Mouse (Mus musculus): ENCODE measurements at regions not wholly inside any gene's neighbourhood (a gene's known extent, or its start where the extent isn't known, plus 50 kb on each side); places are given as distances from the start of the nearest gene placed in this dataset.

GRCm38 (mm10) chr16:9273751-9274300 lies 443.9 kb downstream of the 1810013L24Rik start:
- no peak for TF ChIP-seq CTCF (IDR thresholded peaks at IDR 0.05; ENCODE audit: low read depth)
- Histone ChIP-seq H3K9me3 (ENCODE audit: control insufficient read depth) (no peaks in the 10 kb centered on the region), H3K36me3 (ENCODE audit: control insufficient read depth, insufficient read depth) (no peaks in the 10 kb centered on the region), H3K4me3 (ENCODE audit: low read depth, low read length) (no peak overlapping the region), H3K27me3 (replicated peaks; ENCODE audit: control insufficient read depth, insufficient read depth, low read length) (no peaks in the 10 kb centered on the region), H3K27ac (ENCODE audit: low read depth, low read length) (no peak overlapping the region), H3K4me2 (replicated peaks; ENCODE audit: low read depth) (no peak overlapping the region), H3K9ac (ENCODE audit: low read depth, low read length) (no peak overlapping the region), H3K4me1 (replicated peaks; ENCODE audit: control insufficient read depth, insufficient read depth, low read length) (no peaks in the 10 kb centered on the region)
- ATAC-seq, result no peak
- WGBS, result 66% methylated on average over 6 of the region's 6 CpGs

- TF ChIP-seq CTCF (IDR thresholded peaks at IDR 0.05; ENCODE audit: low read depth), result no peak
- Histone ChIP-seq H3K4me1 (replicated peaks; ENCODE audit: control insufficient read depth, insufficient read depth, low read length) (no peaks in the 10 kb centered on the region), H3K27ac (ENCODE audit: low read depth, low read length) (no peak overlapping the region), H3K9ac (ENCODE audit: low read depth, low read length) (no peak overlapping the region), H3K4me3 (ENCODE audit: low read depth, low read length) (no peak overlapping the region), H3K9me3 (ENCODE audit: control insufficient read depth) (no peaks in the 10 kb centered on the region), H3K36me3 (ENCODE audit: control insufficient read depth, insufficient read depth) (no peaks in the 10 kb centered on the region), H3K4me2 (replicated peaks; ENCODE audit: low read depth) (no peak overlapping the region), H3K27me3 (replicated peaks; ENCODE audit: control insufficient read depth, insufficient read depth, low read length) (no peaks in the 10 kb centered on the region)
- ATAC-seq, result no peak
- WGBS, result 66% methylated on average over 7 of the region's 7 CpGs
These were observed 444.7 kb downstream of the 1810013L24Rik start for GRCm38 (mm10) chr16:9274583-9275100.

GRCm38 (mm10) chr16:9275426-9275825 lies 445.5 kb downstream of the 1810013L24Rik start:
- Histone ChIP-seq H3K4me3 (ENCODE audit: low read depth, low read length) (no peak overlapping the region), H3K9ac (ENCODE audit: low read depth, low read length) (no peak overlapping the region), H3K27me3 (replicated peaks; ENCODE audit: control insufficient read depth, insufficient read depth, low read length) (no peaks in the 10 kb centered on the region), H3K4me2 (replicated peaks; ENCODE audit: low read depth) (no peak overlapping the region), H3K27ac (ENCODE audit: low read depth, low read length) (no peak overlapping the region), H3K36me3 (ENCODE audit: control insufficient read depth, insufficient read depth) (no peaks in the 10 kb centered on the region), H3K9me3 (ENCODE audit: control insufficient read depth) (no peaks in the 10 kb centered on the region), H3K4me1 (replicated peaks; ENCODE audit: control insufficient read depth, insufficient read depth, low read length) (no peaks in the 10 kb centered on the region)
- no peak for ATAC-seq
- no peak for TF ChIP-seq CTCF (IDR thresholded peaks at IDR 0.05; ENCODE audit: low read depth)
- WGBS, result 70% methylated on average over 4 of the region's 4 CpGs

GRCm38 (mm10) chr16:9277064-9277463 lies 447.2 kb downstream of the 1810013L24Rik start:
- H3K4me1 ChIP-seq (replicated peaks; ENCODE audit: control insufficient read depth, insufficient read depth, low read length), result no peaks in the 10 kb centered on the region
- H3K27ac ChIP-seq (ENCODE audit: low read depth, low read length), result no peak overlapping the region
- no peak overlapping the region for H3K4me2 ChIP-seq (replicated peaks; ENCODE audit: low read depth)
- no peak overlapping the region for H3K4me3 ChIP-seq (ENCODE audit: low read depth, low read length)
- no peaks in the 10 kb centered on the region for H3K36me3 ChIP-seq (ENCODE audit: control insufficient read depth, insufficient read depth)
- 80% methylated on average over 1 of the region's 1 CpGs for WGBS
- no peak for TF ChIP-seq CTCF (IDR thresholded peaks at IDR 0.05; ENCODE audit: low read depth)
- no peak for ATAC-seq
- H3K9ac ChIP-seq (ENCODE audit: low read depth, low read length), result no peak overlapping the region
- no peaks in the 10 kb centered on the region for H3K27me3 ChIP-seq (replicated peaks; ENCODE audit: control insufficient read depth, insufficient read depth, low read length)
- H3K9me3 ChIP-seq (ENCODE audit: control insufficient read depth), result no peaks in the 10 kb centered on the region

- TF ChIP-seq CTCF (IDR thresholded peaks at IDR 0.05; ENCODE audit: low read depth), result no peak
- no peak for ATAC-seq
- no peak overlapping the region for H3K4me3 ChIP-seq (ENCODE audit: low read depth, low read length)
- no peak overlapping the region for H3K4me2 ChIP-seq (replicated peaks; ENCODE audit: low read depth)
- no peaks in the 10 kb centered on the region for H3K4me1 ChIP-seq (replicated peaks; ENCODE audit: control insufficient read depth, insufficient read depth, low read length)
- H3K27me3 ChIP-seq (replicated peaks; ENCODE audit: control insufficient read depth, insufficient read depth, low read length), result no peaks in the 10 kb centered on the region
- H3K27ac ChIP-seq (ENCODE audit: low read depth, low read length), result no peak overlapping the region
- no peaks in the 10 kb centered on the region for H3K9me3 ChIP-seq (ENCODE audit: control insufficient read depth)
- no peak overlapping the region for H3K9ac ChIP-seq (ENCODE audit: low read depth, low read length)
- H3K36me3 ChIP-seq (ENCODE audit: control insufficient read depth, insufficient read depth), result no peaks in the 10 kb centered on the region
- WGBS, result 75% methylated on average over 6 of the region's 6 CpGs
These were observed 449.8 kb downstream of the 1810013L24Rik start for GRCm38 (mm10) chr16:9279726-9280125.

- Histone ChIP-seq H3K4me3 (ENCODE audit: low read depth, low read length) (no peak overlapping the region), H3K9me3 (ENCODE audit: control insufficient read depth) (no peaks in the 10 kb centered on the region), H3K4me2 (replicated peaks; ENCODE audit: low read depth) (no peak overlapping the region), H3K27me3 (replicated peaks; ENCODE audit: control insufficient read depth, insufficient read depth, low read length) (no peaks in the 10 kb centered on the region), H3K36me3 (ENCODE audit: control insufficient read depth, insufficient read depth) (no peaks in the 10 kb centered on the region), H3K27ac (ENCODE audit: low read depth, low read length) (no peak overlapping the region), H3K4me1 (replicated peaks; ENCODE audit: control insufficient read depth, insufficient read depth, low read length) (no peaks in the 10 kb centered on the region), H3K9ac (ENCODE audit: low read depth, low read length) (no peak overlapping the region)
- no peak for TF ChIP-seq CTCF (IDR thresholded peaks at IDR 0.05; ENCODE audit: low read depth)
- ATAC-seq, result no peak
- 72% methylated on average over 4 of the region's 4 CpGs for WGBS
These were observed 450.5 kb downstream of the 1810013L24Rik start for GRCm38 (mm10) chr16:9280431-9280830.

GRCm38 (mm10) chr16:9280931-9281330 lies 451.0 kb downstream of the 1810013L24Rik start:
- no peak overlapping the region for H3K27ac ChIP-seq (ENCODE audit: low read depth, low read length)
- TF ChIP-seq CTCF (IDR thresholded peaks at IDR 0.05; ENCODE audit: low read depth), result no peak
- 12% methylated on average over 5 of the region's 5 CpGs for WGBS

More at GRCm38 (mm10) chr16:9280931-9281330, 451.0 kb downstream of the 1810013L24Rik start:
- Histone ChIP-seq H3K9me3 (ENCODE audit: control insufficient read depth) (no peaks in the 10 kb centered on the region), H3K36me3 (ENCODE audit: control insufficient read depth, insufficient read depth) (no peaks in the 10 kb centered on the region), H3K4me3 (ENCODE audit: low read depth, low read length) (no peak overlapping the region), H3K4me1 (replicated peaks; ENCODE audit: control insufficient read depth, insufficient read depth, low read length) (no peaks in the 10 kb centered on the region), H3K27me3 (replicated peaks; ENCODE audit: control insufficient read depth, insufficient read depth, low read length) (no peaks in the 10 kb centered on the region), H3K4me2 (replicated peaks; ENCODE audit: low read depth) (no peak overlapping the region), H3K9ac (ENCODE audit: low read depth, low read length) (no peak overlapping the region)
- ATAC-seq, result no peak

Data from intestine, postnatal 0 days (tissue).